Mouse (Mus musculus) erythroblast, embryonic 14.5 days (primary cell): ENCODE results near the gene Naip6.
"Not testable (repeated sequence)": the region's sequence is repeated elsewhere in the genome, so short reads cannot be mapped to it uniquely, and the experiment has no call there.

Experiments used
- GATA1 ChIP-seq: IDR thresholded peaks from 2 replicates; pipeline ENCODE4 v1.6.1; 2012; ENCODE audit warnings: low read length, inconsistent platforms, mixed read lengths
- TAL1 ChIP-seq: IDR thresholded peaks from 3 replicates; pipeline ENCODE4 v1.6.1; 2012; ENCODE audit warnings: low read length, inconsistent platforms, mixed read lengths

DNA sequence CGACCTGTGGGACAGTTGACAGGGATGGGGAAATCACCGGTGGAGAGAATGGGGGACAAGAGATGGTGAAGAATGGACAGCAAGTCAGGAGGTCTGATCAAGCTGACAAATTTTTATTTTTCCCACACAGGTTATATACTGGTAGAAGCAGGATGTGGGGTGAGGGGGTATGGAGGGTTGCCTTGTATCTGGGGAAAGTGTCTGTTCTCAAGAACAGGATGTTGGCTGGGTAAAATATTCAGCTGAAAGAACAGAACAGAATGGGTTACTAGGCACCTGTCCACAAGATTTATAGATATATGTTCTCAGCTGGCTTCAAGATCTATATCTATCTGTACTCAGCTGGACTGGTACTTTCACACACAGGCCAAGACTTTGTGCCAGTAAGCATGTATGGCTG lies 65.6 kb downstream of the Naip6 start:
- not testable (repeated sequence) for TF ChIP-seq TAL1, GATA1
